ENCODE assay signal across 26 mouse cellular contexts in the genomic region with DNA sequence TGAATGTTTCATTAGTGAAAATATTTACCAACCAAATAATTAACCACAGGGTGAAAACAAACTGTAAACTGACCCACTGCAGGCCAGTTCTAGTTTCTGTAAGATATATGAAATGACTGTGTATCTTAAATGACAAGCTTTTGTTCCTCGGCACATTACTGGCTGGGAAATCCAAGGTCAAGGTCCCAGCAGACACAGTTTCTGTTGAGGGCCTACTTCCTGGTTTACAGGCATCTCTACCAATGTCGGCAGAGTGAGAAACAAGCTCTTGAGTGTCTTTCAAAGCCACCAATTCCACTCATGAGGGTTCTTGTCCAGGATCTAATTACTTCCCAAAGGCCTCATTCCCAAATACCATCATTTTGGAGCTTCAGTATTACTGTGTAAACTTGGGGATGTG. TPM values are rescaled to one million over a fixed set of nuclear protein-coding genes. Genes with fewer than 3 reads are reported as not detected.
DNase-seq lines count a peak whose midpoint lies in the region; ATAC-seq and TF ChIP-seq lines count a peak whose summit lies in the region.
"Had no signal": no experiment of that assay in that cellular context is flagged by ENCODE, and none has a peak within 500 bp of the region (broad histone marks: within the 10 kb centered on the region; RNA-seq: fewer than 3 reads in every experiment).

No protein-coding gene starts in this region.

- no peaks in the 10 kb centered on the region for H3K27me3 ChIP-seq in intestine, embryonic 16.5 days (replicated peaks; ENCODE audit: control insufficient read depth, insufficient read depth, low read length)
- no peaks in the 10 kb centered on the region for H3K27me3 ChIP-seq in intestine, embryonic 15.5 days (replicated peaks)
- H3K27me3 ChIP-seq in kidney, embryonic 15.5 days = no peaks in the 10 kb centered on the region
- H3K27me3 ChIP-seq in kidney, postnatal 0 days (ENCODE audit: insufficient read depth, low read length) = no peaks in the 10 kb centered on the region
- no peaks in the 10 kb centered on the region for H3K27me3 ChIP-seq in small intestine, adult 2 months (ENCODE audit: control insufficient read depth, insufficient read depth, low read length)
- H3K27me3 ChIP-seq: embryonic facial prominence, embryonic 13.5 days; embryonic facial prominence, embryonic 15.5 days; forebrain, embryonic 12.5 days had no signal

- no peak overlapping the region for H3K4me3 ChIP-seq in intestine, embryonic 16.5 days (ENCODE audit: low read length)
- no peak overlapping the region for H3K4me3 ChIP-seq in intestine, embryonic 15.5 days (replicated peaks)
- H3K4me3 ChIP-seq in kidney, embryonic 15.5 days (replicated peaks) = no peak overlapping the region
- no peak overlapping the region for H3K4me3 ChIP-seq in kidney, postnatal 0 days (replicated peaks; ENCODE audit: low read depth, low read length)
- H3K4me3 ChIP-seq in small intestine, adult 2 months (ENCODE audit: low read depth, low read length) = no peak overlapping the region
- H3K4me3 ChIP-seq: embryonic facial prominence, embryonic 13.5 days; embryonic facial prominence, embryonic 15.5 days; erythroblast, embryonic 14.5 days; forebrain, embryonic 10.5 days; forebrain, embryonic 12.5 days had no signal

- H3K9ac ChIP-seq in intestine, embryonic 16.5 days (ENCODE audit: low read depth, low read length) = no peak overlapping the region
- H3K9ac ChIP-seq in intestine, embryonic 15.5 days = no peak overlapping the region
- no peak overlapping the region for H3K9ac ChIP-seq in kidney, embryonic 15.5 days
- H3K9ac ChIP-seq in kidney, postnatal 0 days (ENCODE audit: low read depth, low read length) = no peak overlapping the region
- H3K9ac ChIP-seq: embryonic facial prominence, embryonic 13.5 days; embryonic facial prominence, embryonic 15.5 days; forebrain, embryonic 12.5 days had no signal

- WGBS in intestine, embryonic 16.5 days = 41% methylated on average over 2 of the region's 2 CpGs
- WGBS in intestine, embryonic 15.5 days = 40% methylated on average over 2 of the region's 2 CpGs
- 51% methylated on average over 2 of the region's 2 CpGs for WGBS in kidney, embryonic 15.5 days
- WGBS in kidney, postnatal 0 days = 39% methylated on average over 2 of the region's 2 CpGs
- 20% methylated on average over 2 of the region's 2 CpGs for WGBS in small intestine, adult 2 months

- TF ChIP-seq CTCF in kidney, postnatal 0 days (IDR thresholded peaks at IDR 0.05; ENCODE audit: low read depth) = no peak
- TF ChIP-seq CTCF in small intestine, adult 2 months (IDR thresholded peaks at IDR 0.05; ENCODE audit: extremely low read depth, insufficient read length, insufficient replicate concordance, low read depth, low read length) = no peak

- 0 out of 2 replicates have a peak, but pooled peaks cover 3% of the 10 kb centered on the region for H3K4me1 ChIP-seq in intestine, embryonic 16.5 days (ENCODE audit: control insufficient read depth, insufficient read depth, low read length)
- 0 out of 2 replicates have a peak, but pooled peaks cover 2% of the 10 kb centered on the region for H3K4me1 ChIP-seq in intestine, embryonic 15.5 days (replicated peaks)
- peaks cover 19% of the 10 kb centered on the region for H3K4me1 ChIP-seq in kidney, embryonic 15.5 days
- H3K4me1 ChIP-seq in kidney, postnatal 0 days (replicated peaks; ENCODE audit: insufficient read depth, low read length) = peaks cover 4% of the 10 kb centered on the region; the same call in 1 of the 2 replicates
- peaks cover 7% of the 10 kb centered on the region; the same call in 1 of the 2 replicates for H3K4me1 ChIP-seq in small intestine, adult 2 months (ENCODE audit: control insufficient read depth, insufficient read depth, insufficient read length, low read length)
- H3K4me1 ChIP-seq: embryonic facial prominence, embryonic 13.5 days; embryonic facial prominence, embryonic 15.5 days; forebrain, embryonic 12.5 days had no signal

- peak overlapping the region; percentile 57 for H3K27ac ChIP-seq in intestine, embryonic 16.5 days (ENCODE audit: low read length)
- no peak overlapping the region for H3K27ac ChIP-seq in intestine, embryonic 15.5 days
- H3K27ac ChIP-seq in kidney, embryonic 15.5 days = 0 out of 2 replicates have a peak overlapping the region, but pooled peaks have one; percentile 32
- peak overlapping the region; percentile 42; the same call in 1 of the 2 replicates for H3K27ac ChIP-seq in kidney, postnatal 0 days
- H3K27ac ChIP-seq in small intestine, adult 2 months (ENCODE audit: insufficient read depth, low read depth, low read length) = peak overlapping the region; percentile 80
- H3K27ac ChIP-seq: embryonic facial prominence, embryonic 13.5 days; embryonic facial prominence, embryonic 15.5 days; forebrain, embryonic 10.5 days; forebrain, embryonic 12.5 days had no signal

- peak overlapping the region; percentile 33; the same call in 1 of the 2 replicates for H3K4me2 ChIP-seq in intestine, embryonic 16.5 days (ENCODE audit: low read depth, low read length)
- H3K4me2 ChIP-seq in intestine, embryonic 15.5 days (replicated peaks) = no peak overlapping the region
- peak overlapping the region; percentile 22; the same call in 1 of the 2 replicates for H3K4me2 ChIP-seq in kidney, embryonic 15.5 days
- no peak overlapping the region for H3K4me2 ChIP-seq in kidney, postnatal 0 days (ENCODE audit: low read length)
- H3K4me2 ChIP-seq: embryonic facial prominence, embryonic 13.5 days; embryonic facial prominence, embryonic 15.5 days; forebrain, embryonic 12.5 days had no signal

- ATAC-seq in intestine, embryonic 16.5 days = 0 out of 2 replicates have a peak, but pooled peaks have one; percentile 28
- ATAC-seq in intestine, embryonic 15.5 days = no peak
- ATAC-seq in kidney, embryonic 15.5 days (replicated peaks; ENCODE audit: low FRiP score) = no peak
- no peak for ATAC-seq in kidney, postnatal 0 days (replicated peaks; ENCODE audit: low FRiP score, low read depth)
- ATAC-seq: CD4-positive, CD25-positive, alpha-beta regulatory T cell, adult 4 months; forebrain, embryonic 14.5 days had no signal

- no peak for TF ChIP-seq POLR2A in small intestine, adult 2 months (IDR thresholded peaks at IDR 0.05; ENCODE audit: low read depth, low read length)

- no peak for DNase-seq in kidney, postnatal 4 days
- no peak for DNase-seq in kidney, postnatal 0 days (ENCODE audit: low spot score)
- no peak for DNase-seq in kidney, adult 9 months
- no peak for DNase-seq in urinary bladder, postnatal 25 days (ENCODE audit: low spot score)
- DNase-seq: adrenal gland, adult 2 months; adrenal gland, postnatal 10 days; adrenal gland, postnatal 25 days; B cell, adult 2 months; cerebellum, adult 11 months; cerebellum, adult 18-20 months; cerebellum, adult 8-10 months; cerebellum, adult 9-11 months; cerebellum, postnatal 14 days; cerebellum, postnatal 36 days; embryo, embryonic 11 days had no signal

- H3K9me3 ChIP-seq in intestine, embryonic 16.5 days (ENCODE audit: control insufficient read depth, low read length) = no peaks in the 10 kb centered on the region
- no peaks in the 10 kb centered on the region for H3K9me3 ChIP-seq in intestine, embryonic 15.5 days
- H3K9me3 ChIP-seq in kidney, embryonic 15.5 days (replicated peaks) = no peaks in the 10 kb centered on the region
- H3K9me3 ChIP-seq in kidney, postnatal 0 days (replicated peaks; ENCODE audit: low read length) = no peaks in the 10 kb centered on the region
- H3K9me3 ChIP-seq: embryonic facial prominence, embryonic 13.5 days; embryonic facial prominence, embryonic 15.5 days; forebrain, embryonic 10.5 days; forebrain, embryonic 12.5 days had no signal

- no peaks in the 10 kb centered on the region for H3K36me3 ChIP-seq in intestine, embryonic 16.5 days (ENCODE audit: control insufficient read depth, insufficient read depth, low read length)
- no peaks in the 10 kb centered on the region for H3K36me3 ChIP-seq in intestine, embryonic 15.5 days
- H3K36me3 ChIP-seq in kidney, embryonic 15.5 days = no peaks in the 10 kb centered on the region
- H3K36me3 ChIP-seq in kidney, postnatal 0 days (ENCODE audit: insufficient read depth, low read length) = no peaks in the 10 kb centered on the region
- no peaks in the 10 kb centered on the region for H3K36me3 ChIP-seq in small intestine, adult 2 months (ENCODE audit: control insufficient read depth, insufficient read depth, low read length)
- H3K36me3 ChIP-seq: embryonic facial prominence, embryonic 13.5 days; embryonic facial prominence, embryonic 15.5 days; forebrain, embryonic 10.5 days; forebrain, embryonic 12.5 days had no signal

RNA-seq across cellular contexts. Expression of a gene that starts 4.3 kb away (rescaled TPM):
- 3.1 and 3.2 TPM in 2 replicates for polyA plus RNA-seq in intestine, embryonic 16.5 days (2015; fragmentation: Nextera tagmentation; extraction: Ambion mirVana)
- 2.1 and 2.7 TPM in 2 replicates for polyA plus RNA-seq in intestine, embryonic 15.5 days (2015; fragmentation: Nextera tagmentation; extraction: Ambion mirVana)
- 5.0 and 6.6 TPM in 2 replicates for polyA plus RNA-seq in kidney, embryonic 15.5 days (2015; fragmentation: Nextera tagmentation; extraction: Ambion mirVana)
- polyA plus RNA-seq in kidney, postnatal 0 days (2015; fragmentation: Nextera tagmentation; extraction: Ambion mirVana) = 4.5 and 5.2 TPM in 2 replicates
- polyA plus RNA-seq in small intestine, adult 2 months (2012; rRNA removed) = 0.51 and 0.57 TPM in 2 replicates
- polyA plus RNA-seq: adrenal gland, adult 2 months; CD4-positive, CD25-positive, alpha-beta regulatory T cell, adult 4 months; erythroblast, embryonic 14.5 days had no signal

Comparison
In these comparisons a context has a peak if more than half of its experiments do, and no peak if none do; other contexts are left out.
1. H3K4me2 ChIP-seq: peak in intestine, embryonic 16.5 days (single experiment) and kidney, embryonic 15.5 days (single experiment); none in intestine, embryonic 15.5 days (single experiment) and kidney, postnatal 0 days (single experiment).